17 mouse cellular contexts compared by ENCODE assay signal in the genomic region with DNA sequence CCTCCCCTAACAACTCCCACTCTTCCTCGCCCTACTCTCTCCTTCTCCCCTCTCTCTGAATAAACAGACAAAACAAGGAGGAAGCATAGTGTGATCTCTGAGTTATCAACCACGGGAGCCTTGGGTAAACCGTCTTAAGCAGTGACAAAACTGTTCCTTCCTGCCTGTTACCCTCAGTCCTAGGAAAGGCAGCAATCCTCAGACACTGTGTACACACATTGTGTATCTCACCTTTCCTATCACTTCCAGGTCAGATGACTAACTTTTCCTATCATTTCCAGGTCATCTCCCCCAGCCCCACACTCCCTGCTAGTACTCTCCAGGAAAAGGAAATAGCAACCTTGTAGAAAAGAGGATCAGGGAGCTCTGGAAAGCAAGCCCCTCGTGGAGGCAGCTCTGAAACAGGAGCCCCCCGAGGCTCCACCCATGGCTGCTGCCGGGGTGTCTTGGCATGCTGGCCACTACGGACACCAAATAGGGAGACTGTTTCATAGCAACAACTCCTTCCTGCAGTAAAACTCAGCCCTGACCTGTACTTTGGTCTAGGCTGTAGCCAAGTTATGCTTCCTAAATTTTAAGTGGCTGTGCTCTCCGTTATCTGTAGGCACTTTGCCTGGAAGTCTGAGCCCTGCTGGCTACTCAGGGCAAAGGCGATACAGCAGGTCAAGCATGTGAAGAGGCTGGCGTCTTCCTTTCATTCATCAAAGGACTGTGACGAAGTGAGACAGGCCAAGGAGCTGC. TPM values are rescaled to one million over a fixed set of nuclear protein-coding genes. Genes with fewer than 3 reads are reported as not detected.
DNase-seq lines count a peak whose midpoint lies in the region; ATAC-seq and TF ChIP-seq lines count a peak whose summit lies in the region.
"Had no signal": no experiment of that assay in that cellular context is flagged by ENCODE, and none has a peak within 500 bp of the region (broad histone marks: within the 10 kb centered on the region; RNA-seq: fewer than 3 reads in every experiment).

No protein-coding gene starts in this region.

- no peak for TF ChIP-seq CTCF in kidney, postnatal 0 days (IDR thresholded peaks at IDR 0.05; ENCODE audit: low read depth)

- ATAC-seq in kidney, postnatal 0 days (replicated peaks; ENCODE audit: low FRiP score, low read depth) = no peak; the same call in 1 of the 2 replicates
- no peak; the same call in 1 of the 2 replicates for ATAC-seq in heart, embryonic 14.5 days (ENCODE audit: insufficient number of reproducible peaks, insufficient read depth, low FRiP score, low read depth)
- 0 out of 2 replicates have a peak, but pooled peaks have one; percentile 37 for ATAC-seq in megakaryocyte, adult 5-6 weeks (ENCODE audit: poor library complexity, severe bottlenecking)
- no peak for ATAC-seq in CD4-positive, CD25-positive, alpha-beta regulatory T cell, adult 4 months
- no peak for ATAC-seq in midbrain, embryonic 13.5 days
- ATAC-seq: forebrain, embryonic 13.5 days; intestine, postnatal 0 days had no signal

- H3K27ac ChIP-seq in kidney, postnatal 0 days = no peak overlapping the region
- H3K27ac ChIP-seq in heart, embryonic 14.5 days (replicated peaks in 1 of 2; ENCODE audit: control insufficient read depth in 1 of 2, insufficient read depth in 1 of 2, low read depth in 2 of 2, low read length in 2 of 2) = peak overlapping the region in 1 of 2 experiments; percentile 49; a peak in 1 of 4 replicates
- H3K27ac ChIP-seq in midbrain, embryonic 13.5 days = no peak overlapping the region
- H3K27ac ChIP-seq: forebrain, embryonic 13.5 days; hindbrain, embryonic 15.5 days; limb, embryonic 15.5 days; midbrain, embryonic 10.5 days; neural tube, embryonic 12.5 days had no signal

- H3K4me3 ChIP-seq in kidney, postnatal 0 days (replicated peaks; ENCODE audit: low read depth, low read length) = no peak overlapping the region
- no peak overlapping the region for H3K4me3 ChIP-seq in heart, embryonic 14.5 days (ENCODE audit: control insufficient read depth in 1 of 2, insufficient read depth in 1 of 2, low read depth in 1 of 2, low read length in 2 of 2)
- H3K4me3 ChIP-seq in midbrain, embryonic 13.5 days (replicated peaks) = no peak overlapping the region
- H3K4me3 ChIP-seq: forebrain, embryonic 13.5 days; hindbrain, embryonic 15.5 days; limb, embryonic 15.5 days; midbrain, embryonic 10.5 days; neural tube, embryonic 12.5 days had no signal

- no peaks in the 10 kb centered on the region for H3K27me3 ChIP-seq in kidney, postnatal 0 days (ENCODE audit: insufficient read depth, low read length)
- H3K27me3 ChIP-seq in heart, embryonic 14.5 days (ENCODE audit: control insufficient read depth, insufficient read depth, low read length) = no peaks in the 10 kb centered on the region
- H3K27me3 ChIP-seq in midbrain, embryonic 13.5 days = no peaks in the 10 kb centered on the region
- H3K27me3 ChIP-seq: forebrain, embryonic 13.5 days; hindbrain, embryonic 15.5 days; limb, embryonic 15.5 days; neural tube, embryonic 12.5 days had no signal

- H3K4me1 ChIP-seq in kidney, postnatal 0 days (replicated peaks; ENCODE audit: insufficient read depth, low read length) = no peaks in the 10 kb centered on the region
- H3K4me1 ChIP-seq in heart, embryonic 14.5 days (ENCODE audit: control insufficient read depth in 2 of 2, insufficient read depth in 2 of 2, low read length in 2 of 2) = peaks cover 9 to 15% of the 10 kb centered on the region in 2 experiments
- no peaks in the 10 kb centered on the region for H3K4me1 ChIP-seq in midbrain, embryonic 13.5 days (replicated peaks)
- H3K4me1 ChIP-seq: forebrain, embryonic 13.5 days; hindbrain, embryonic 15.5 days; limb, embryonic 15.5 days; neural tube, embryonic 12.5 days had no signal

- H3K4me2 ChIP-seq in kidney, postnatal 0 days (ENCODE audit: low read length) = no peak overlapping the region
- peak overlapping the region; percentile 33 for H3K4me2 ChIP-seq in heart, embryonic 14.5 days (ENCODE audit: low read length)
- H3K4me2 ChIP-seq in midbrain, embryonic 13.5 days (replicated peaks) = no peak overlapping the region
- H3K4me2 ChIP-seq: forebrain, embryonic 13.5 days; hindbrain, embryonic 15.5 days; limb, embryonic 15.5 days; neural tube, embryonic 12.5 days had no signal

- WGBS in kidney, postnatal 0 days = 27% methylated on average over 11 of the region's 11 CpGs
- 16% methylated on average over 11 of the region's 11 CpGs for WGBS in heart, embryonic 14.5 days
- 73% methylated on average over 11 of the region's 11 CpGs for WGBS in midbrain, embryonic 13.5 days

- DNase-seq in kidney, postnatal 0 days (ENCODE audit: low spot score) = peak; percentile 42
- DNase-seq in kidney, postnatal 4 days = no peak
- DNase-seq in heart, adult 8-10 months (ENCODE audit: low spot score) = peak; percentile 16
- DNase-seq: cerebellum, adult 9-11 months; embryo, embryonic 11 days; kidney, postnatal 36 days; lung, postnatal 14 days had no signal

- peaks cover 29% of the 10 kb centered on the region; the same call in 1 of the 2 replicates for H3K36me3 ChIP-seq in kidney, postnatal 0 days (ENCODE audit: insufficient read depth, low read length)
- peaks cover 25% of the 10 kb centered on the region for H3K36me3 ChIP-seq in heart, embryonic 14.5 days (ENCODE audit: control insufficient read depth, insufficient read depth, low read length)
- H3K36me3 ChIP-seq in midbrain, embryonic 13.5 days = peaks cover 44% of the 10 kb centered on the region

- no peak overlapping the region for H3K9ac ChIP-seq in kidney, postnatal 0 days (ENCODE audit: low read depth, low read length)
- H3K9ac ChIP-seq in heart, embryonic 14.5 days (ENCODE audit: low read length) = peak overlapping the region; percentile 19; the same call in 1 of the 2 replicates
- H3K9ac ChIP-seq in midbrain, embryonic 13.5 days (replicated peaks) = no peak overlapping the region
- H3K9ac ChIP-seq: forebrain, embryonic 13.5 days; hindbrain, embryonic 15.5 days; limb, embryonic 15.5 days; neural tube, embryonic 12.5 days had no signal

- H3K9me3 ChIP-seq in kidney, postnatal 0 days (replicated peaks; ENCODE audit: low read length) = no peaks in the 10 kb centered on the region
- H3K9me3 ChIP-seq in heart, embryonic 14.5 days (ENCODE audit: control insufficient read depth, low read length) = no peaks in the 10 kb centered on the region
- no peaks in the 10 kb centered on the region for H3K9me3 ChIP-seq in midbrain, embryonic 13.5 days
- H3K9me3 ChIP-seq: forebrain, embryonic 13.5 days; hindbrain, embryonic 15.5 days; limb, embryonic 15.5 days; midbrain, embryonic 10.5 days; neural tube, embryonic 12.5 days had no signal

RNA-seq across cellular contexts. Expression of a gene that starts 20.0 kb away (rescaled TPM):
- 3.2 TPM in 2 replicates for polyA plus RNA-seq in kidney, postnatal 0 days (2015; fragmentation: Nextera tagmentation; extraction: Ambion mirVana)
- total RNA-seq in heart, adult 8-10 months (2022) = 1 to 10 TPM; 6.5 to 7.4 (median 7.0) TPM
- polyA plus RNA-seq in heart, embryonic 14.5 days (2014; fragmentation: Nextera tagmentation; extraction: Ambion mirVana) = 3.0 and 3.4 TPM in 2 replicates
- total RNA-seq in megakaryocyte, adult 5-6 weeks (2015) = 3.1 and 3.3 TPM in 2 replicates
- total RNA-seq in megakaryocyte, adult 5-6 weeks (2017) = 1.5 and 2.1 TPM in 2 replicates
- polyA plus RNA-seq in CD4-positive, CD25-positive, alpha-beta regulatory T cell, adult 4 months (2017; shearing (Covaris generic)) = 1 to 10 TPM; 4.3 to 6.5 TPM
- 6.7 TPM in 2 replicates for polyA plus RNA-seq in midbrain, embryonic 13.5 days (2015; fragmentation: Nextera tagmentation; extraction: Ambion mirVana)

RNA-seq across cellular contexts. Expression of a gene that starts 34.0 kb away (rescaled TPM):
- polyA plus RNA-seq in kidney, postnatal 0 days (2015; fragmentation: Nextera tagmentation; extraction: Ambion mirVana) = 17.9 and 22.5 TPM in 2 replicates
- 10 to 100 TPM; 52.7 to 71.3 (median 59.2) TPM for total RNA-seq in heart, adult 8-10 months (2022)
- 29.7 and 33.8 TPM in 2 replicates for polyA plus RNA-seq in heart, embryonic 14.5 days (2014; fragmentation: Nextera tagmentation; extraction: Ambion mirVana)
- total RNA-seq in megakaryocyte, adult 5-6 weeks (2015) = 67.1 and 73.4 TPM in 2 replicates
- 39.3 and 50.3 TPM in 2 replicates for total RNA-seq in megakaryocyte, adult 5-6 weeks (2017)
- polyA plus RNA-seq in CD4-positive, CD25-positive, alpha-beta regulatory T cell, adult 4 months (2017; shearing (Covaris generic)) = 10 to 100 TPM; 27.5 to 43.5 TPM
- 62.4 and 80.7 TPM in 2 replicates for polyA plus RNA-seq in midbrain, embryonic 13.5 days (2015; fragmentation: Nextera tagmentation; extraction: Ambion mirVana)

Comparison
In these comparisons a context has a peak if more than half of its experiments do, and no peak if none do; other contexts are left out.
1. DNase-seq: peak in kidney, postnatal 0 days (single experiment) and heart, adult 8-10 months (single experiment); none in kidney, postnatal 4 days (0 of 2).